Mouse (Mus musculus): ENCODE measurements around the gene Gsta2. TPM values are rescaled to one million over a fixed set of nuclear protein-coding genes. Genes with fewer than 3 reads are reported as not detected.
A peak's percentile ranks its signal among the peaks of the same experiment; 100 is the strongest.
"Not testable (repeated sequence)": the region's sequence is repeated elsewhere in the genome, so short reads cannot be mapped to it uniquely, and the experiment has no call there.

The Gsta2 gene
- polyA plus RNA-seq, 1 experiment from 2014 or later: not detected

DNA sequence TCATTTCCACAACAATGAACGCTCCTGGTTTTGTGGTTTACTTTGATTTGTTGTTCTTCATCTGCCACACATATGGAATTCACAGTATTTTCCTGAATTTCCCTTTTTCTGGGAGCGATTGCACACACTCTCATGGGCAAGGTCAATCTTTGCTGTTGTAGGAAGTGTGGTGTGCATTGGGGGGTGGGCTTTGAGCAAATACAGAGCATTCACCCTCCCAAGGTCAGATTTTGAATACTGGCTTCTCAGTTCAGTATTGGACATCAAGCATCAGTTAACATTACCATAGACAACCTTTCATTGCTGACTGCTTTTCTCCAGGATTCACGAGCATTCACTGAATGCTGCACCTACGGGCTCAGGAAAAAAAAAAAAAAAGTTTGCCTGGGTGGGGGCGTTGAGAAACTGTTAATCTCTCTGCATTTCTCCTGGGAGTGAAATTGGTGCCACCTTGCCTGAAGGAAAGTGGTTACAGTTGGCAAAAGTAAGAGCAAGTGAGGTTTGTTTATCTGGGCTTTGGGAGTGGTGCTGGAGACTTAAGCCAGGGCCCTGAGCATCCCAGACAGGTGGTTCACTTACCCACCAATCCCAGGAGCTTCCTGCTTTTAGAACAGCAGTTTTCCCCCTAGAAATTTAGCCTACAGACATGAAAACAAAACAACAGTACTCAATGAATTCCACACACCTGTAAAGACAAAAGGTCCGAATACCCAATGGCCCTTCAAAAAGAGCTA, 4.3 kb upstream of the Gsta2 start:
- Histone ChIP-seq H3K4me2 (no peak overlapping the region), H3K4me3 (ENCODE audit: low read depth, low read length) (no peak overlapping the region), H3K4me1 (replicated peaks; ENCODE audit: control insufficient read depth, insufficient read depth, low read length) (no peaks in the 10 kb centered on the region), H3K27ac (ENCODE audit: low read depth, low read length) (no peak overlapping the region), H3K9me3 (ENCODE audit: control insufficient read depth, low read length) (no peaks in the 10 kb centered on the region), H3K36me3 (ENCODE audit: control insufficient read depth, insufficient read depth, low read length) (no peaks in the 10 kb centered on the region), H3K27me3 (replicated peaks; ENCODE audit: control insufficient read depth, insufficient read depth, low read length) (no peaks in the 10 kb centered on the region), H3K9ac (ENCODE audit: low read depth, low read length) (no peak overlapping the region)
- no peak for ATAC-seq (replicated peaks; ENCODE audit: low FRiP score)
- WGBS: 73% methylated on average over 6 of the region's 6 CpGs
- DNase-seq (ENCODE audit: low spot score): no peak

DNA sequence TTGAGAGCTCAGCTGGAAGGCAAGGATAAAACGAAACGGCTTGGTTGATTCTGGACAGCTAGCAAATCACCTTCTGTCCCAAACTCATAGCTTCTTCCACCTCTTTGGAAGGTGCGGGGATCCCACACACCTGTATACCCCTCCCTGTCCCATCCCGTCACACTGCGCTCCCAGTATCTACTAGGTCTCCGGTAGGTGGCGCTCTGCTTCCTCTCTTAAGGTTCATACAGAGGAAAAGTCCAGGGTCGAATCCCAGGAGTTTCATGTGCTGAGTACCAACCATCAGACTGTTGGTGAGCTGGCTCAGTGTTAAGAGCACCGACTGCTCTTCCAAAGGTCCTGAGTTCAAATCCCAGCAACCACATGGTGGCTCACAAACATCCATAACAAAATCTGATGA, 2.5 kb upstream of the Gsta2 start:
- H3K36me3 ChIP-seq (ENCODE audit: control insufficient read depth, insufficient read depth, low read length): no peaks in the 10 kb centered on the region
- WGBS: 12% methylated on average over 9 of the region's 9 CpGs
- H3K4me3 ChIP-seq (ENCODE audit: low read depth, low read length): no peak overlapping the region
- no peaks in the 10 kb centered on the region for H3K27me3 ChIP-seq (replicated peaks; ENCODE audit: control insufficient read depth, insufficient read depth, low read length)
- H3K9ac ChIP-seq (ENCODE audit: low read depth, low read length): no peak overlapping the region
- no peak for DNase-seq (ENCODE audit: low spot score)
- no peaks in the 10 kb centered on the region for H3K4me1 ChIP-seq (replicated peaks; ENCODE audit: control insufficient read depth, insufficient read depth, low read length)
- no peak overlapping the region for H3K27ac ChIP-seq (ENCODE audit: low read depth, low read length)
- 0 out of 2 replicates have a peak, but pooled peaks have one; percentile 41 for ATAC-seq (replicated peaks; ENCODE audit: low FRiP score)
- H3K9me3 ChIP-seq (ENCODE audit: control insufficient read depth, low read length): no peaks in the 10 kb centered on the region
- no peak overlapping the region for H3K4me2 ChIP-seq

DNA sequence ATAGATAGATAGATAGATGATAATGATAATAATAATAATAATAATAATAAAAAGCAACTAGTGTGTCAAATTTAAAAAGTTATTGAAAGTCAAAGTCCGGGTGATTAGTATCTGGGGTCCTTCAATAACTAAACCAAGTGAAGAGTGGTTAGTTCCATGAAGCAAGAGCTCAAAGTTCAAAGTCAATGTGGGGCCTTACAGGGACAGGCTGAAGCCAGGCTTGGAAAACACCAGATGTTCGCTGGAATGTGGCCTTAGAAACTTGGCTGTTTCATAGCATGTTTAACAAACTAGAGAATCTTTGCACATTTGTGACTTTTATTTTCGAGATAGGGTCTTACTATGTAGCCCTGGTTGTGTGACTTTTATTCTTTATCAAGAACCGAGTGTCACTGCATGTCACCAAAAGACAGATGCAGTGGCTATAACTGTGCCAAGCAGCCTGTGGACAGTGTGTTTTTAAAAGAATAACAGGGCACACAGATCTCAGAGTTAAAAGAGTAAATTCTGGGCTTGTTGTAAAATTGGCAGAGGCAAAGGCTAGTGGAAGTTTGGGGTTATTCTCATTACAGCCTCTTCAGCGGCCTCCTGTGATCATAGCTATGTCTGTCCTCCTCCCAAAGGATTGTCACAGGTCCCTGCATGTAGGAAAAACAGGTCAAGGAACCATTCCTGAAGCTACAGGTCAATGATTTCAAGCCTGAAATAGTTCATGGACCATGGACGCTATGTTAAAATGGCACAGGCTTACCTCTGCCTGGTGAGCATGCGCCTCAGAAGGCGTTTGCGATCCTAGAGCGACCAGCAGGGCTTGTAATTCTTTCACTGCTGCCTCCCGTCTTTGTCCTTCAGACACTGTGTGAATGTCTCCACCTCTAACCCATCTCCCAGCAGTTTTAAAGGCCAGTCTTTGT, 666 bp downstream of the Gsta2 start:
- Histone ChIP-seq H3K4me1 (replicated peaks; ENCODE audit: control insufficient read depth, insufficient read depth, low read length) (no peaks in the 10 kb centered on the region), H3K27ac (ENCODE audit: low read depth, low read length) (no peak overlapping the region), H3K4me3 (ENCODE audit: low read depth, low read length) (no peak overlapping the region), H3K27me3 (replicated peaks; ENCODE audit: control insufficient read depth, insufficient read depth, low read length) (no peaks in the 10 kb centered on the region), H3K9me3 (ENCODE audit: control insufficient read depth, low read length) (no peaks in the 10 kb centered on the region), H3K4me2 (no peak overlapping the region), H3K9ac (ENCODE audit: low read depth, low read length) (no peak overlapping the region), H3K36me3 (ENCODE audit: control insufficient read depth, insufficient read depth, low read length) (no peaks in the 10 kb centered on the region)
- no peak for ATAC-seq (replicated peaks; ENCODE audit: low FRiP score)
- no peak for DNase-seq (ENCODE audit: low spot score)
- 77% methylated on average over 11 of the region's 11 CpGs for WGBS

DNA sequence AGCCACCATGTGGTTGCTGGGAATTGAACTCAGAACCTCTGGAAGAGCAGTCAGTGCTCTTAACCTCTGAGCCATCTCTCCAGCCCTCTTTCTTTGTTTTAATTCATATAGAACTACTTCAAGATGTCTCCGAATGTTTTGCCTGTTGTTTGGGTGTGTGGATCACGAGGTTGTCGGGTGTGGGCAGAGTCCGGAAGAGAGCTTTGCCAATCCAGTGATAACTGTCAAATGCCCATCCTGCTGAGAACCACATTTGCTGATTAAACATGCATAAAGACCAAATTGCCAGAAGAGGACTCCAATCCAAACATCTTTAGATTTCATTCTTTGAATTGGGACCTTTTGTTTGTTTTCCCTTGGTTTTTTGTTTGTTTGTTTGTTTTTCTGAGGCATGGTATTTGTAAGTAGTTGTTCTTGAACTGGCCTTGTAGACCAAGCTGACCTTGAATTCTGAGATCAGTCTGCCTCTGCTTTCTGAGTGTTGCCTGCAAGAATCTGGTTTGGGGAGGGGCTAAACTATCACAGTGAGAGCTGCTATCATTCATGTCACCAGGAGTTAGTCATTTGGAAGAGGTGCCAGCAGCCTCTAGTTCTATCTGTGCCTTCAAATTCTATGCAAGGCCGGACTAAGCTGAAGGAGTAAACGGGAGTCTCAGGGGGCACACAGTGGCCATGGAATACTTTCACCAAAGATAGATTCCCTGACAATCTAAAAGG, 3.9 kb downstream of the Gsta2 start:
- H3K9ac ChIP-seq (ENCODE audit: low read depth, low read length): no peak overlapping the region
- no peak overlapping the region for H3K27ac ChIP-seq (ENCODE audit: low read depth, low read length)
- H3K4me3 ChIP-seq (ENCODE audit: low read depth, low read length): no peak overlapping the region
- 68% methylated on average over 6 of the region's 6 CpGs for WGBS
- H3K9me3 ChIP-seq (ENCODE audit: control insufficient read depth, low read length): no peaks in the 10 kb centered on the region
- no peaks in the 10 kb centered on the region for H3K36me3 ChIP-seq (ENCODE audit: control insufficient read depth, insufficient read depth, low read length)
- no peak overlapping the region for H3K4me2 ChIP-seq
- H3K4me1 ChIP-seq (replicated peaks; ENCODE audit: control insufficient read depth, insufficient read depth, low read length): no peaks in the 10 kb centered on the region
- DNase-seq (ENCODE audit: low spot score) (no peak), ATAC-seq (replicated peaks; ENCODE audit: low FRiP score) (no peak)
- H3K27me3 ChIP-seq (replicated peaks; ENCODE audit: control insufficient read depth, insufficient read depth, low read length): no peaks in the 10 kb centered on the region

DNA sequence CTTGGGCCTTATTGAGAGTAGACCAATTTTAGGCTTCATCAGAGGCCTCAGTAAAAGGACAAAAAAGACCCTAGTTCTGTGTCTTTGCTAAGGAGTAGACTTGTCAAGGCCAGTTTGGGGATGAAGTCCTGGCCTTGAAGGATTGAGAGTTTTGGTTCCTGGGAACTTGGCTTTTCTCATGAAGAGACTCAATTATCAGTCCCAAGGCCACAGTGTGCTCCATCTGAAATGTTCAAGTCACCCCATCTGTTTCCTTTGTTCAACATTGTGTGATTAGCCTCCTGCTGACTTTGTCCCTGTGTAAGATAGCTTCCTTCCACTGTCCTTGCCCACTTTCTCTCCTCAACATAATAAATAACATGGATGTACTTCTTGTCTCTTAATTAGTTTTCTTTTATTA, 5.6 kb downstream of the Gsta2 start:
- not testable (repeated sequence) for H3K4me1 ChIP-seq (replicated peaks; ENCODE audit: control insufficient read depth, insufficient read depth, low read length); H3K27ac ChIP-seq (ENCODE audit: low read depth, low read length); DNase-seq (ENCODE audit: low spot score); H3K36me3 ChIP-seq (ENCODE audit: control insufficient read depth, insufficient read depth, low read length); H3K4me3 ChIP-seq (ENCODE audit: low read depth, low read length); H3K27me3 ChIP-seq (replicated peaks; ENCODE audit: control insufficient read depth, insufficient read depth, low read length); H3K4me2 ChIP-seq; H3K9ac ChIP-seq (ENCODE audit: low read depth, low read length); H3K9me3 ChIP-seq (ENCODE audit: control insufficient read depth, low read length); ATAC-seq (replicated peaks; ENCODE audit: low FRiP score)

DNA sequence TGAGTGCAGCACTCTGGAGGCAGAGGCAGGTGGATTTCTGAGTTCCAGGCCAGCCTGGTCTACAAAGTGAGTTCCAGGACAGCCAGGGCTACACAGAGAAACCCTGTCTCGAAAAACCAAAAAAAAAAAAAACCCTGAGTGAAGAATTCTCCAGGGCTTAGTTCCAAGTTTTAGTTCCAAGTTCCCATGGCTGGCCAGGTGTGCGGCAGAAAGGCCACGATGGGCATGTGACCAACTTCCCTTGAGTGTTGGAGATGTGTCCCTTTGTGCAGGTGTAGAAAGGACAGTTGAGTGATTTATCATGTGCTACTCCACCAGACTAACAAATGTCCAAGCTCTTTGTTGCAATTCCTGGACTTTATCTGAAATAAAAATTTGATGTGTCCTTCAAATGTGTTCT, 6.4 kb downstream of the Gsta2 start:
- H3K27me3 ChIP-seq (replicated peaks; ENCODE audit: control insufficient read depth, insufficient read depth, low read length); H3K27ac ChIP-seq (ENCODE audit: low read depth, low read length); H3K4me3 ChIP-seq (ENCODE audit: low read depth, low read length); ATAC-seq (replicated peaks; ENCODE audit: low FRiP score); H3K9ac ChIP-seq (ENCODE audit: low read depth, low read length); H3K9me3 ChIP-seq (ENCODE audit: control insufficient read depth, low read length); H3K36me3 ChIP-seq (ENCODE audit: control insufficient read depth, insufficient read depth, low read length); H3K4me2 ChIP-seq; DNase-seq (ENCODE audit: low spot score); H3K4me1 ChIP-seq (replicated peaks; ENCODE audit: control insufficient read depth, insufficient read depth, low read length): not testable (repeated sequence)
- 68% methylated on average over 3 of the region's 3 CpGs for WGBS

DNA sequence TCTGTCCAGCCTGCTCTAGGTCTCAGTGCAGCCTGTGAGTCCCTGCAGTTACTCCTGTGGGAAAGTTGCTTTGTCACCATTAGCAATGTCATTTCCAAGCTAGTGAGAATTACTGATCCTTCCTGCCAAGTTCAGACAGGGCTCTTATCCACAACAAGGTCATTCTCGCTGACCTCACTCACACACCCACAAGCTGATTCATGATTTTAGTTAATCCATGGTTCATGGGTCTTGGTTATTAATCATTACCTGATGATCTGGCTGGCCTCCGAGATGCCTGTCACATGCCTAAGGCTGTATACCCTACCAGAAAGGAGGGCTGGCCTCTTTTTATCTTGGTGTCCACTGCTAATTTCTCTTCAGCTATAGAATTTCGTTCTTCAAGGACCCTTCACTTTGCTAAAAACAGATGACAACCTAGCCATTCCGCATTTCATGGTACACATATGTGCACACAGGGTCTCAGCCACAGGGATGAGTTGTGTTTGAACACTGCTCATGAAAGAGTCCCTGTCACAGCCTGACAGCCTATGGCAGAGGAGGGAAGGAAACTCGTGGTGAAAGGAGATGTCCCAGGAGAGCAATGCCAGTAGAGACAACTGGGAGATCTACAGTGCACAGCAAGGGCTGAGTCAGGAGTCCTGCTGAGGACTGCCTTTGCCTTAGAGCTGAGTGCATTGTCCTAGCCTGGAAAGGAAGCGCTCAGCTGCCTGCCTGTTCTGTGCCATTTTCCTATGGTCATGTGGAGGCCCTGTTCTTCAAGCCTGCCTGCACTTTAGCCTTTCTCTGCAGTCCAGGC, 7.2 kb downstream of the Gsta2 start:
- not testable (repeated sequence) for DNase-seq (ENCODE audit: low spot score); H3K27ac ChIP-seq (ENCODE audit: low read depth, low read length)
- 50% methylated on average over 6 of the region's 6 CpGs for WGBS

DNA sequence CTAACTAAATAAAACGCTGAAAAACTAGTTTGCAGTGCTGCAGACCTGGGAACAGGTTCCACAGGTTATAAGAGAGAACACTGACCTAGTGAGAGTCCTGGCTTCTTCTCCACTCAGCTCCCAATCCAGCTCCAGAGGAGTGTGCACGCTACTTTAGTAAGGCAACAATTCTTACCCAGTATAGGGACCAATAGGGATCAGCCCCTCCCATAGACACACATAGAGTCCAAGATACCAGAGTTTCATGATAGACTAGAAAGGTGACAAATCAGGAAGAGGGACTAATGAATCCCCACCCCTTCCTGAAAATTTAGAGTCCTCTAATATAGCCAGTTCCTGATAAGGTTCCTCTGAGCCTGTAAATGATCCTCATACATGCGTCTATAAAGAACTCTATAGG, 8.6 kb downstream of the Gsta2 start:
- DNase-seq (ENCODE audit: low spot score) (no peak), ATAC-seq (replicated peaks; ENCODE audit: low FRiP score) (no peak)
- Histone ChIP-seq H3K4me1 (replicated peaks; ENCODE audit: control insufficient read depth, insufficient read depth, low read length) (no peaks in the 10 kb centered on the region), H3K9me3 (ENCODE audit: control insufficient read depth, low read length) (no peaks in the 10 kb centered on the region), H3K27me3 (replicated peaks; ENCODE audit: control insufficient read depth, insufficient read depth, low read length) (no peaks in the 10 kb centered on the region), H3K9ac (ENCODE audit: low read depth, low read length) (no peak overlapping the region), H3K4me2 (no peak overlapping the region), H3K4me3 (ENCODE audit: low read depth, low read length) (no peak overlapping the region), H3K36me3 (ENCODE audit: control insufficient read depth, insufficient read depth, low read length) (no peaks in the 10 kb centered on the region), H3K27ac (ENCODE audit: low read depth, low read length) (no peak overlapping the region)
- 56% methylated on average over 3 of the region's 3 CpGs for WGBS

More for the DNA sequence above, 7.2 kb downstream of the Gsta2 start:
- not testable (repeated sequence) for H3K9me3 ChIP-seq (ENCODE audit: control insufficient read depth, low read length); H3K27me3 ChIP-seq (replicated peaks; ENCODE audit: control insufficient read depth, insufficient read depth, low read length); H3K4me3 ChIP-seq (ENCODE audit: low read depth, low read length); H3K9ac ChIP-seq (ENCODE audit: low read depth, low read length); H3K4me2 ChIP-seq; H3K36me3 ChIP-seq (ENCODE audit: control insufficient read depth, insufficient read depth, low read length); ATAC-seq (replicated peaks; ENCODE audit: low FRiP score); H3K4me1 ChIP-seq (replicated peaks; ENCODE audit: control insufficient read depth, insufficient read depth, low read length)
